Mouse (Mus musculus) lung, embryonic 15.5 days (tissue): ENCODE data around the gene Cemip2. TPM values are rescaled to one million over a fixed set of nuclear protein-coding genes. Genes with fewer than 3 reads are reported as not detected.
"Not testable (repeated sequence)": the region's sequence is repeated elsewhere in the genome, so short reads cannot be mapped to it uniquely, and the experiment has no call there.

Source experiments
- ATAC-seq: fragments of 200-750 bp; cut with Nextera tagmentation; 2 replicates; pipeline ENCODE4 v1.8.0; 2017; ENCODE audit warnings: moderate number of reproducible peaks, borderline replicate concordance; ENCODE audit not compliant: low FRiP score, low TSS enrichment; ENCODE audit errors: extremely low read depth
- H3K27ac ChIP-seq: fragments of 300-500 bp; sonication (generic); 2 replicates; pipeline ENCODE4 v1.5.1; 2015; ENCODE audit warnings: moderate library complexity, mild to moderate bottlenecking, inconsistent platforms
- H3K27me3 ChIP-seq: fragments of 300-500 bp; sonication (generic); 2 replicates; pipeline ENCODE4 v1.6.1; 2015; ENCODE audit warnings: inconsistent platforms
- H3K36me3 ChIP-seq: fragments of 300-500 bp; sonication (generic); 2 replicates; pipeline ENCODE4 v1.6.1; 2015; ENCODE audit warnings: inconsistent platforms
- H3K4me1 ChIP-seq: fragments of 300-500 bp; sonication (generic); 2 replicates; pipeline ENCODE4 v1.6.1; 2015; ENCODE audit warnings: inconsistent platforms
- H3K4me2 ChIP-seq: fragments of 300-500 bp; sonication (generic); 2 replicates; pipeline ENCODE4 v1.6.1; 2015; ENCODE audit warnings: inconsistent platforms, mild to moderate bottlenecking, moderate library complexity
- H3K4me3 ChIP-seq: fragments of 300-500 bp; sonication (generic); 2 replicates; pipeline ENCODE4 v1.5.1; 2015; ENCODE audit warnings: mild to moderate bottlenecking, inconsistent platforms
- H3K9ac ChIP-seq: fragments of 300-500 bp; sonication (generic); 2 replicates; pipeline ENCODE4 v1.6.1; 2015; ENCODE audit warnings: inconsistent platforms
- H3K9me3 ChIP-seq: fragments of 300-500 bp; sonication (generic); 2 replicates; pipeline ENCODE4 v1.6.1; 2016; ENCODE audit warnings: inconsistent platforms
- WGBS: fragments of 180-500 bp; shearing (Covaris S2); methylation state at CpG from one replicate; pipeline ENCODE4 v1.1.7; 2015; 5-methylcytosine and 5-hydroxymethylcytosine counted together
- polyA plus RNA-seq: library from polyadenylated mRNA; unstranded; fragments of >200 nt; fragmentation: Nextera tagmentation; extraction: Ambion mirVana; gene quantifications from 2 replicates; pipeline ENCODE4 v1.2.1, GENCODE M21; 2015

Cemip2 gene
- polyA plus RNA-seq, 1 experiment from 2014 or later: 32.3 TPM

DNA sequence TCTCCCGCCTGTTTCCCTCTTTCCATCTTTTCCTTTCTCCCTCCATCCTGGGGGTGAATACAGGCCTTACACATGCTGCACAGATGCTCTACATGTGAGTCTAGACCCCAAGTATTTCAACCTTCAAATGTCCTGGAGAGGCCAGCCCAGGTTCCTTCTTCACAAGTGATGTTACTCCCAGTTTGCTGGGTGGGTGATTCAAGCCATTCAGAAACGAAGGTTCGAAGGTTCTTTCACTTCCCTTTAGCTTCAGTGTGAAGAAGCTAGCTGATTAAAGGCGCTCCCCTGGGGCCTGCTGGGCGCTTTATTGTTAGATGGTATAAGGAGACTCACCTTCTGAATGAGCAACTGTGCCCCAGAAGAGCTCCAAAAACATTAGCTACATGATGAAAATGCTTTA lies 82.0 kb downstream of the Cemip2 start:
- H3K36me3 ChIP-seq: peaks cover 21% of the 10 kb centered on the region
- no peaks in the 10 kb centered on the region for H3K27me3 ChIP-seq
- no peak overlapping the region for H3K4me3 ChIP-seq
- no peak for ATAC-seq
- 0 out of 2 replicates have a peak overlapping the region, but pooled peaks have one; percentile 18 for H3K27ac ChIP-seq
- H3K4me2 ChIP-seq: no peak overlapping the region
- no peaks in the 10 kb centered on the region for H3K9me3 ChIP-seq
- H3K4me1 ChIP-seq: no peaks in the 10 kb centered on the region
- no peak overlapping the region for H3K9ac ChIP-seq
- 81% methylated on average over 5 of the region's 5 CpGs for WGBS

DNA sequence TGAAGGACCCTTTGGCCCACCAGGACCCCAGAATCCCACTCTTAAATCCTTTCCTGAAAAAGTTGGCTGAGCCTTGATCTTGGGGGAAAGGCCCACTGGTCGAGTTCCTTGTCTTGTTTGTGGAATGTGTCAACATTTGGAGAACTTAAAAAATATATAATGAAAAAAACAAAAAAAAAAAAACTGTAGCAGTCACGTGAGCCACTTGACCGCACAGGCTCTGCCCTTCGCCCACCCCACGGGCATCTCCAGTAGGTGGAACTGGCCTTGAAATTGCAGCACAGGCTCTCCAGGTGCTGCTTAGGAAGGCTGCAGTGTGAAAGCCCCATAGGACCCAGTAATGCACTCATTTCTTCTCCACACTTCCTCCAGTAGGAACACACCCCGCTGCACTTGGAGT lies 82.8 kb downstream of the Cemip2 start:
- H3K27ac ChIP-seq: no peak overlapping the region
- H3K4me2 ChIP-seq: no peak overlapping the region
- H3K9ac ChIP-seq: no peak overlapping the region
- H3K9me3 ChIP-seq: no peaks in the 10 kb centered on the region
- H3K27me3 ChIP-seq: no peaks in the 10 kb centered on the region
- H3K36me3 ChIP-seq: peaks cover 15% of the 10 kb centered on the region
- no peak for ATAC-seq
- H3K4me3 ChIP-seq: no peak overlapping the region
- H3K4me1 ChIP-seq: no peaks in the 10 kb centered on the region
- 84% methylated on average over 6 of the region's 6 CpGs for WGBS

DNA sequence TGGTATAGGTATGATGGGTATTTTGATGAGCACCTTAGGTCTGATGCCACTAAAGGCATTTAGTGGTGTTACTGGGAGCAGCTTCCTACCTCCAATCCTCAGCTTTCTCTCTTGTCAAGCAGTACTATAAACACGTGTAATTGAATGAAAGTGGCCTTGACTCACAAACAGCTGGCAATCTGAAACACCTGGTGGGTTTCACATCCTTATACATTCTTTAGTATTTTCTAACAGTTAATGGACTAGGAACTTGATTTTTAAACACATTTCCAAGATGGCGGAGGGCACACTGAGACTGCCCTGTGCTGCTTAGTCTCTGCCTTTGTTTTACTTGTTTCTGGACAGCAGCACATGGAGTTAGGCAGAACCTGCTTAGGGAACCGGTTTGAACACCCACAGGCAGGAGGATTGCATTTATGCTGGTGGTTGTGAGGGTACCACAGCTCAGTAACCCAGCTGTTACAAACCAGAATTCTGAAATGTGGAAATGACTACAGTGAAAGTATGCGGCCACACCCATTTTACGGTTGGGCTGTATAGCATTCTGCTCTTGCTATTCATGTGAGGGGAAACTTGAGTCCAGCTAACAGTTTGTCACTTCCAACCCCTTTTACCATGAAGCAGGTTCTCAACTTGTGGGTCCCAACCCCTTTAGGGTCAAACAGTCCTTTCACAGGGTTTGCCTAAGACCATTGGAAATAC lies 84.3 kb downstream of the Cemip2 start:
- Histone ChIP-seq H3K27me3 (no peaks in the 10 kb centered on the region), H3K36me3 (peaks cover 1% of the 10 kb centered on the region; the same call in 1 of the 2 replicates), H3K4me3 (no peak overlapping the region), H3K4me1 (no peaks in the 10 kb centered on the region), H3K9me3 (no peaks in the 10 kb centered on the region), H3K27ac (no peak overlapping the region), H3K9ac (no peak overlapping the region), H3K4me2 (no peak overlapping the region)
- ATAC-seq: no peak
- WGBS: 77% methylated on average over 5 of the region's 5 CpGs

DNA sequence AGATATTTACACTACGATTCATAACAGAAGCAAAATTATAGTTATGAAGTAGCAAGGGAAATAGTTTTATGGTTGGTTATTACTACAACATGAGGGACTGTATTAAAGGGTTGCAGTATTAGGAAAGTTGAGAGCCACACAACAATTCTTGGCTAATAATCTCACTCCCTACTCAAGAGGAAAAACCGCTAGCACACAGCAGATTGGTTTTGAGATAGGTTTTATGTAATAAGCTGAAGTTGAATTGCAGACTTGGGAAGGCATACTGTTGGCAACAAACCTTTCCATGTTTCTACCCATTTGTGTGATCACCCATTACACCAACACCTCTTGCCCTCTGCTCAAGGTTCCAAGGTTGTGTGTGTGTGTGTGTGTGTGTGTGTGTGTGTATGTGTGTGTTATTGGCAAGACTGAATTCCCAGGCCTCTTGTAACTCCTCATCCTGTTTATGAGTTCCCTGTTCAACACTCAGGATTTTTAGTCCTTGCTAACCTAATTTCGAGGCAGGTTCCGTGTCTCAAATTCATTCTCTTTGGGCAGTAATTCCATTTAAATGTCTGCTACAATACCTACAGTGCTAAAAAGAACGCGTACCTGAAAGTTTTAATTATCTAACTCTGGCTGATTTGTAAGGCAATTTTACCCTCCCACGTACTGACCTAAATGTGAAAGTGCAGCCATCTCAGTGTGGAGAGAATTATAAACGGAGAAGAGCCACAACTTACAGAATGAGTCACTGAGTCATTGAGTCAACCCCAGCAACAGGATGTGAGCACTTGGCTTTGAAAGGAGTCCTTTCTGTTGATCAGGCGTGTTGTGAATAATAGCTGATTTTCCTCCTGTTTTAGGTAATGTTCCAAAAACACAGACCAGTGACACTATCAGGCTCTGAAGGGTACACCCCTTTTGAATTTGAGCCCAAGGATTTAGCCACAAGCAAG lies 85.1 kb downstream of the Cemip2 start:
- WGBS: 80% methylated on average over 9 of the region's 9 CpGs
- Histone ChIP-seq H3K4me3 (no peak overlapping the region), H3K4me2 (no peak overlapping the region), H3K9me3 (no peaks in the 10 kb centered on the region), H3K9ac (no peak overlapping the region), H3K4me1 (no peaks in the 10 kb centered on the region), H3K27ac (no peak overlapping the region), H3K27me3 (no peaks in the 10 kb centered on the region), H3K36me3 (no peaks in the 10 kb centered on the region)
- no peak for ATAC-seq

DNA sequence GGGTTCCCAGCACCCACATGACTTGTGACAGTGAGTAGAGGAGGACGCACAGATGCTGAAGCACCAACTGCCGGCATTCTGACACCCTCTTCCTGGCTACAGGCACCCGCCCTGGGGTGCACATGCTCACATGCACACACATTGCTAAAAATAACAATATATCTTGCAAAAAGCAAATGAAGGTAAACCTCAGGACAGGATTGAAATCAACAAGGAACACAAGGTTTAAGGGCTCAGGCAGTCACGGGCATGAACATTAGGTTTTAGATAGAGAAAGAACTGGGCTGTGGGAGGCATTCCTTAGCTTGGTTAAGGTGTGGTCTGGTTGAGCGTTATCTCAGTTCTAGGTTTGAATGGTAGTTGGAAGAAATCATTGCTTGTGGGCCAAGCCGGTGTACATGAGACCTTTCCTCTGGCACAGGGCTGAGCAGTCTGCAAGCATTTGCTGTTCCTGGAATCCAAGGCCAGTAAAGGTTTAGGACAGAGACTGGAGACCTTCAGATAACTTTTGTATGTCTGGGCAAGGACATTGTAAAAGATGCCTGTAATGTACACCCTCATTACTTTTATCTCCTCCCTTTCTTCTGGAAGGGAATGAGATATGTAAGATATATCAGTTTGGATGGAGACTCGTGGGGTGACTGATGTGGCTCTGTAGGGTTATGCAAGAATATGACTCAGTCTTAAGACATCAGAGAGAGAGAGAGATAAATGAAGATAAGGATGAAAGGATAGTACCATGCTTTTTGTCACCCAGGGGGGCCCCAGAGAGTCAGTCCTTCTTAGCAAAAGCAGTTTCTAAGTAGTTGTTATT lies 87.3 kb downstream of the Cemip2 start:
- Histone ChIP-seq H3K27me3 (no peaks in the 10 kb centered on the region), H3K9ac (no peak overlapping the region), H3K4me1 (no peaks in the 10 kb centered on the region), H3K4me3 (no peak overlapping the region), H3K36me3 (no peaks in the 10 kb centered on the region), H3K27ac (no peak overlapping the region), H3K4me2 (no peak overlapping the region), H3K9me3 (no peaks in the 10 kb centered on the region)
- no peak for ATAC-seq
- WGBS: 70% methylated on average over 7 of the region's 7 CpGs

DNA sequence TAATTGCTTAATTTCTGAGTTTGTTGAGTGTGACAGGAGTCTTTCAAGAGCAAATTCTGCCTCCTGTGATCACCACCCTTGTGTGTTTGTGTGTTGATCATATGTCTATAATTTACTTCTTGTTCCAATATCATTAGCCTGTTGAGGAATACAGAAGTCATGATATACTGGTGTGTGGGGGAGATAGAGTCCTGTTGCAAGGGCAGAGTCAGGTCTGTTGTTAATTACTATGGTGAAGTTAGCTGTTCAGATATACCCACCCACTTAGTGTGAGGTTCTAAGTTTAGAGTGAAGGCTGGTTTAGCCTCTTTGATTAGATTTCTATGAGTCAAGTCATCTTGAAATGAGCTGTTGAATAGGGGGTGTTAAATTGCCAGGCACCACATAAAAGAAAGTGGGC lies 88.0 kb downstream of the Cemip2 start:
- no peaks in the 10 kb centered on the region for H3K4me1 ChIP-seq
- no peaks in the 10 kb centered on the region for H3K9me3 ChIP-seq
- no peak overlapping the region for H3K4me2 ChIP-seq
- H3K9ac ChIP-seq: no peak overlapping the region
- no peak for ATAC-seq
- H3K27ac ChIP-seq: no peak overlapping the region
- no peaks in the 10 kb centered on the region for H3K36me3 ChIP-seq
- no peaks in the 10 kb centered on the region for H3K27me3 ChIP-seq
- no peak overlapping the region for H3K4me3 ChIP-seq

DNA sequence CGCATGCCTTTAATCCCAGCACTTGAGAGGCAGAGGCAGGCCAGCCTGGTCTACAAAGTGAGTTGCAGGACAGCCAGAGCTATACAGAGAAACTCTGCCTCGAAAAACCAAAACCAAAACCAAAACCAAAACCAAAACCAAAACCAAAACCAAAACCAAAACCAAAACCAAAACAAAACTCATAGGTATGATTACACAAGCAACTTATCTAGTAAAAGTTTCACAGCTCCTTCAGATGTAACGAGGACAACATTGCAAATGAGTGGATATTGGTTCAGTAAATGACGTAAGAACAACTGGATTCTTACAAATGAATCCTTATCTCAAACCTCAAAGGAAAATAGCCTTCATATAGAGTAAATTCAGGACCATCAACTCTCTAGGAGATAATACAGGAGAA lies 88.6 kb downstream of the Cemip2 start:
- H3K27me3 ChIP-seq, H3K36me3 ChIP-seq, H3K9ac ChIP-seq, H3K4me2 ChIP-seq, H3K4me1 ChIP-seq, H3K9me3 ChIP-seq, ATAC-seq, H3K27ac ChIP-seq, H3K4me3 ChIP-seq: not testable (repeated sequence)
- 81% methylated on average over 4 of the region's 4 CpGs for WGBS

DNA sequence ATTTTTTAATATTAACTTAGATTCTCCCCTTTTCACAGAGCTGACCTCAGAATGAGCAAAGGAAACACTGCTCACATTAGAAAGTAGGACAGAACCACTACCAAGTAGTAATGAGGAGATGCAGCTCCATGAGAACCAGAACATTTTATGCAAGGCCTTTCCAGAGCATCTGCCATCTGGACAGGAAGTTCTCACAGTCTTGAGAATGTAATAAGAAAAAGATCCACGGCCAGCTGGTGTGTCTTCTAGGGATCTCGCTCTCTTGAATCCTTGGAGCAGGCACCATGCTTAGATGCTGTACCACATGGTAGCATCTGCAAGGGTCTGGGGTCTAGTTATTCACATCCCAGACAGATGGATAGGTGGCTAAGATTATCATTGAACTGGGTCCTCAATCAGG lies 90.3 kb downstream of the Cemip2 start:
- H3K4me3 ChIP-seq: no peak overlapping the region
- 66% methylated on average over 2 of the region's 2 CpGs for WGBS

DNA sequence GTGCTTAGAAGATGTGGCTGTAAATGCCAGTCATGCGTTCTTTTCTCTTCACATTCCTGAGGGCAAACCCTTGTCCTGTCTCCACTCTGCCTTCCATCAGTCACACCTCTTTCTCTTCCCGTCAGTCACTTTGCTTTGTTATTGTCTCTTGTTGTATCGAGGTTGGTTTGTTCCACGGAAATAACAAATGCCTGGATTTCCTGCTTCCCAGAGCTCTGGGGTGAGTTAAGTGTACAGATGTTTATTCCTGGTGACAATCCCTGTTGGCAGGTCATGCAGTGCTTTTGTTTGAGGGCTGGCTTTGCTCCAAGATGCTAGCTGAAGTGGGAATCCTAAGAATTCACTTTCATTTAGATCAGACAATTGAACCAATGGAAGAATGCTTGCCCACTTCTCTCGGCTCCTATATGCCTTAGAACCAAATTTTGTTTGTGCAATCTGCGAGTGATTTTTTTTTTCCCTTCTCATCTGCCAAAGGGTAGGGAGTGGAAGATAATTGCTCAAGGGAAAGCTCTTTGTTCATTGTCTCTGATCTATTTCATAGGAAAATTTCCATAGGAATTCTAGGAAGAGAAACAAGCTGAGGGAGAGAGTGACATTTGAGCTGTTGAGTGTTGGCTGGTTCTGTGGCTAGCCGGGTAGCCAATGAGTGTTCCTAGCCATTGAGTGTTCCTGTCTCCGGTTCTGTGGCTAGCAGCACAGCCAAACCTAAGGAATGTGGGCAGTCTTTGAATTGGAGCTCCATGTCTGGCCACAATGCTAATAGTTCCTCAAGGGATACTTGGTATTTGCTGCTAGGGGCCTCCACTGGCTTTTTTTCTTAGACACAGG lies 104.2 kb downstream of the Cemip2 start:
- no peak overlapping the region for H3K4me2 ChIP-seq
- no peaks in the 10 kb centered on the region for H3K27me3 ChIP-seq
- ATAC-seq: peak; percentile 46
- 14% methylated on average over 8 of the region's 8 CpGs for WGBS
- peak overlapping the region; percentile 68 for H3K27ac ChIP-seq
- H3K36me3 ChIP-seq: no peaks in the 10 kb centered on the region
- H3K4me3 ChIP-seq: no peak overlapping the region
- H3K9ac ChIP-seq: no peak overlapping the region
- H3K9me3 ChIP-seq: no peaks in the 10 kb centered on the region
- peaks cover 16% of the 10 kb centered on the region for H3K4me1 ChIP-seq

More for the DNA sequence above, 90.3 kb downstream of the Cemip2 start:
- Histone ChIP-seq H3K4me1 (no peaks in the 10 kb centered on the region), H3K9ac (no peak overlapping the region), H3K36me3 (no peaks in the 10 kb centered on the region), H3K4me2 (no peak overlapping the region), H3K9me3 (no peaks in the 10 kb centered on the region), H3K27me3 (no peaks in the 10 kb centered on the region), H3K27ac (no peak overlapping the region)
- no peak for ATAC-seq

DNA sequence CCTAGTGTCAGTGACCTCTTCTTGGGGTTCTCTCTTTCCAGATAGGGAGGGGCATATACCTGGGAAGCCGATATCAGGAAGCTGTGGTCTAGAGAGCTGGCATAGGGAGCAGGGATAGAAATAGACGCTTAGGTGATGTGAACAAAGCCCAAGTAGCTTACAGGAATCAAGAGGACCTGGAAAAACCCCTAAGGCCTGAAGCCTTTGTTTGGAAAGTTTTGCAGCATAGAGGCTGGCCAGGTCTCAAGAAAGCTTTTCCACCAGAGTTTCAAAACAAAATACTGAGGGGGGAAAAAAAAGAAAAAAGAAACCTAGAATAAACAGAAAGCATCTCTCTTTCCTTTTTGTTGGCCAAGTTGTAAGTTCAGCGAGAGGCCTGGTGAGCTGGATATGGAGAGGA lies 104.9 kb downstream of the Cemip2 start:
- H3K36me3 ChIP-seq: no peaks in the 10 kb centered on the region
- ATAC-seq: no peak
- H3K9ac ChIP-seq: no peak overlapping the region
- no peaks in the 10 kb centered on the region for H3K9me3 ChIP-seq
- H3K27me3 ChIP-seq: no peaks in the 10 kb centered on the region
- 47% methylated on average over 3 of the region's 3 CpGs for WGBS
- H3K4me2 ChIP-seq: no peak overlapping the region
- no peak overlapping the region for H3K4me3 ChIP-seq
- peak overlapping the region; percentile 68 for H3K27ac ChIP-seq
- peaks cover 16% of the 10 kb centered on the region for H3K4me1 ChIP-seq

DNA sequence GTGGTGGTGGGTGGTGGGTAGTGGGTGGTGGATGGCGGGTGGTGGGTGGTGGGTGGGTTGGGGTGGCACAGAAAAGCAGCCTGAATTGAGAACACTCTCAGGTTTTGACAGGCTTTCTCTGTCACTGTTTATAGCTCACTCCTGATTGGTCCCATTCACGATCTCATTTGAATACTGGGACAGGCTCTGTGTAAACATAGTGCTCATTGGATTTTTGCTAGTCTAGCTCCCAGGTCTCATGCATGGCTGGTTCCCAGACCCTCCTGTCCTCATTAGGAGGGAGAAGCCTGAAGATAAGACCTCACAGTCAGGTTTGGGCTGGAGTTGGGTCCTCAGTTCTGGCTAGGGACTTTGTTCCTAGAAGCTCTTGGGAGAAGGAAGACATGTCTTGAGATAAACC lies 105.8 kb downstream of the Cemip2 start:
- H3K4me3 ChIP-seq: no peak overlapping the region
- H3K4me2 ChIP-seq: no peak overlapping the region
- H3K36me3 ChIP-seq: no peaks in the 10 kb centered on the region
- WGBS: 63% methylated on average over 2 of the region's 2 CpGs
- H3K9ac ChIP-seq: no peak overlapping the region
- H3K4me1 ChIP-seq: peaks cover 16% of the 10 kb centered on the region
- no peaks in the 10 kb centered on the region for H3K27me3 ChIP-seq
- 0 out of 2 replicates have a peak, but pooled peaks have one; percentile 9 for ATAC-seq
- H3K27ac ChIP-seq: no peak overlapping the region
- no peaks in the 10 kb centered on the region for H3K9me3 ChIP-seq
